In the genomic region with DNA sequence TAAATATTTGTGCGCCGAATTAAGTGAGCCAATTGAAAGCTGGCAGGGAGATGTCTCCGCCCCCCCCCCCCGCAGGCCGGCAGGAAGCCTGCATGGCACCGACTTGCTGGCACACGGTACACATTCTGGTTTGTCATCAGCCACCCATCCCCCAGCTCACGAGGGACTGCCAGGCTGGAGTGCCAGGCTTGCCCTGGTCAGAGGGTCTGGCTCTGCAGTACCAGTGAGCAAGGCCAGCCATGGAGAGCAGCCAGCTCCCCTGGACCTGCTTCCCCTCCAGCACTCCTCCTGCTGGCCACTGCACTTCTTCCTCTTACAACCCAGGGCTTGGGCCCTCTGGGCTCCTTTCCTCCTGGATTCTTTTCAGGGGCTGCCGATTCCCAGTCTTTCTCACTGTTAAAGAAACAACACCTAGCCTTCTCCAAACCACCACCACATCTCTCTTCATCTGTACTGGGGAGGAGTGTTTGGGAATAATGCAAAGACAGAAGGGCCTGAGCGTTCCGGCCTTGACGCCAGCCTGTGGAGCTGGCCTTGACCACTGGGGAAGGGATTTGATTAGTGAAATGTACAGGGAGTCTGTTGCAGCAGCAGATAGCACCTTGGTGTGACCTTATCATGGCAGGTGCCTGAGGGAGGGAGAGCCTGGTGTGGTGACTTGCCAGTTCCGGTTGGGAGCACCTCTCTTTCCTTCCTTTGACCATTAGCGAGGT, we compare ENCODE assay signal across 7 mouse cellular contexts. TPM values are rescaled to one million over a fixed set of nuclear protein-coding genes. Genes with fewer than 3 reads are reported as not detected.
DNase-seq lines count a peak whose midpoint lies in the region; ATAC-seq lines count a peak whose summit lies in the region.

No protein-coding gene starts in this region.

- peak; percentile 62 for DNase-seq in NIH3T3 (ENCODE audit: low read depth)
- peak; percentile 94 to 98 for DNase-seq in cerebellum, adult 18-20 months
- peak; percentile 93 for DNase-seq in gastrocnemius, adult 18-20 months (ENCODE audit: low spot score)
- DNase-seq in layer of hippocampus, postnatal 10 days (ENCODE audit: low spot score in 2 of 2), result peak; percentile 84 to 89
- peak; percentile 65 for DNase-seq in lung, postnatal 10 days
- peak; percentile 75 to 80 for DNase-seq in right cerebral cortex, postnatal 36 days (ENCODE audit: low spot score in 2 of 2)

- no peak overlapping the region for H3K9ac ChIP-seq in hindbrain, embryonic 12.5 days

- no peak overlapping the region for H3K27ac ChIP-seq in hindbrain, embryonic 12.5 days

- H3K4me2 ChIP-seq in hindbrain, embryonic 12.5 days (replicated peaks), result peak overlapping the region; percentile 32; the same call in 1 of the 2 replicates

- H3K9me3 ChIP-seq in hindbrain, embryonic 12.5 days (replicated peaks), result no peaks in the 10 kb centered on the region

- H3K4me3 ChIP-seq in hindbrain, embryonic 12.5 days, result peak overlapping the region; percentile 3; the same call in 1 of the 2 replicates

- ATAC-seq in hindbrain, embryonic 12.5 days (ENCODE audit: low FRiP score), result peak; percentile 40; the same call in 1 of the 2 replicates

- no peaks in the 10 kb centered on the region for H3K36me3 ChIP-seq in hindbrain, embryonic 12.5 days

- H3K27me3 ChIP-seq in hindbrain, embryonic 12.5 days, result no peaks in the 10 kb centered on the region

- no peaks in the 10 kb centered on the region for H3K4me1 ChIP-seq in hindbrain, embryonic 12.5 days

- 46% methylated on average over 14 of the region's 14 CpGs for WGBS in hindbrain, embryonic 12.5 days

RNA-seq across cellular contexts. Expression of gene Itgb5, which starts 30.7 kb away (rescaled TPM):
- 100 to 1,000 TPM in 1 of 2 experiments, 10 to 100 TPM in 1; 94.8 to 115 TPM for total RNA-seq in gastrocnemius, adult 18-20 months (2021)
- polyA plus RNA-seq in hindbrain, embryonic 12.5 days (2016; fragmentation: Nextera tagmentation; extraction: Ambion mirVana), result 48.3 and 48.9 TPM in 2 replicates
- 10 to 100 TPM; 33.7 to 37.6 TPM for total RNA-seq in layer of hippocampus, postnatal 10 days (2021)
